Mouse (Mus musculus): ENCODE data around the gene Heg1. TPM values are rescaled to one million over a fixed set of nuclear protein-coding genes. Genes with fewer than 3 reads are reported as not detected.

Heg1 gene
- polyA plus RNA-seq (2014; fragmentation: Nextera tagmentation; extraction: Ambion mirVana), result 14.6 and 17.7 TPM in 2 replicates

DNA sequence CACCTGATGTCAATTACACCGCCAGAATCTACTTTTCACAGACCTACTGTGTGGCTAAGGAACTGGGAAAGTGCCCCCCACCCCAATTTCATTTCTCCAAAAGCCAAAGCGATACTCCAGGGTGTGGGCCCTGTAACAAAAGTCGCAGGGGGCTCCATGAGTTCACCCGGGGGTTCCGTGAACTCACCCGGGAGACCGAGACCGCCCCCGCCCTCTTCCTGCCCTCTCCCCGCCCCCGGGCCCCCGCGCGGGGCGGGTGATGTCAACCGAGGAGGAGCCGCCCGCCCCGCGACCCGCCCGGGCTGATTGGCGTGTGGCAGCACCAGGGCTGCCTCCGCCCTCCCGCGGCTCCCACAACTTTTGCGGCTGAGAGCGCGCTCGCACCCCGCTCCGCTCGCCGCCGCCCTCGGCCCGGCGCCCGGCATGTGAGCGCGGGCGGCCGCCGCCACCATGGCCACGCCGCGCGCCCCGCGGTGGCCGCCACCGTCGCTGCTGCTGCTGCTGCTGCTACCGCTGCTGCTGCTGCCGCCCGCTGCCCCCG is at the start of gene Heg1:
Gene Heg1, plus strand, starts transcription at position 209 of the 541 bp plus-strand sequence.
- 1% methylated on average over 21 of the region's 57 CpGs for WGBS
- peak within 1 kb of the TSS; percentile 91 for H3K4me3 ChIP-seq (ENCODE audit: low read depth, low read length)
- peak within 1 kb of the TSS; percentile 21; the same call in 1 of the 2 replicates for H3K27ac ChIP-seq (ENCODE audit: low read depth, low read length)

DNA sequence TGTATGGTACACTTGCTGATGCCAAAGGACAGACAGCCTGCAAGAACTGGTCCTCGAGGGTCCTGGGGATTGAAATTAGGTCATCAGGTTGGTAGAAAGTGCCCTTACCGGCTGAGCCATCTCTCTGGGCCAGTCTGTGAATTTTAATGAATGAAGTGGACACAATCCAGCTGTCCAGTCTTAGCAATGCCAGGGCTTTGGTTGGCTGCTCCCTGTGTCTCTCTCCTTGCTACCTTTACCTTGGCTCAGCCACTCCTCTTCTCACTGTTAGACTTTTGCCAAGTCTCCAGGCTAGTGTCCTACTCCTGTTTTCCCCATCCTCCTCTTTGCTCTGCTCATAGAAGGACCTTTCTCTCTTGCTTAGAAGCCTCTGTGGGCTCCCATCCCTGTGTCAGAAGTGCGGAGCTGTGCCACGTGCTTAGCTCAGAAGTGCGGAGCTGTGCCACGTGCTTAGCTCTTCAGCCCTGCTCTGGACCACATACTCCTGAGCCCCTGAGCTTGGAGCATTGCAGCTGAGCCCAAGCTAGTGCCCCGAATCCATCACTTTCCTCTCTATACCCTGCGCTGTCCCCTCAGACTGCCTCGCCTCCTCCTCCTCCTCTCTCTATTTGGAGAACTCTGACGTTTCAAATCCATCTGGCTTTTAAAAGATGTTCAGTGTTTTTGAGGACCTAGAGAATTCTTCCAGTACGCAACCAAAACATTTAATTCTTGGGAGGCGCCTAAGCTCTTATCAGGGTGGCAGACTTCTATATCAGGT is 48.2 kb upstream of the Heg1 start:
- no peak overlapping the region for H3K27ac ChIP-seq (ENCODE audit: low read depth, low read length)
- H3K9ac ChIP-seq (ENCODE audit: low read depth, low read length), result no peak overlapping the region
- no peaks in the 10 kb centered on the region for H3K4me1 ChIP-seq (replicated peaks; ENCODE audit: control insufficient read depth, insufficient read depth, low read length)
- H3K4me2 ChIP-seq, result no peak overlapping the region
- DNase-seq (ENCODE audit: low spot score) (no peak), ATAC-seq (replicated peaks; ENCODE audit: low FRiP score) (no peak)
- H3K4me3 ChIP-seq (ENCODE audit: low read depth, low read length), result no peak overlapping the region
- WGBS, result 69% methylated on average over 12 of the region's 12 CpGs
- H3K27me3 ChIP-seq (replicated peaks; ENCODE audit: control insufficient read depth, insufficient read depth, low read length), result no peaks in the 10 kb centered on the region
- H3K9me3 ChIP-seq (ENCODE audit: control insufficient read depth, low read length), result no peaks in the 10 kb centered on the region
- H3K36me3 ChIP-seq (ENCODE audit: control insufficient read depth, insufficient read depth, low read length), result no peaks in the 10 kb centered on the region

More for the DNA sequence above, at the start of gene Heg1:
- peak; percentile 78 for DNase-seq (ENCODE audit: low spot score)
- Histone ChIP-seq H3K4me2 (peak within 1 kb of the TSS; percentile 99), H3K4me1 (replicated peaks; ENCODE audit: control insufficient read depth, insufficient read depth, low read length) (peaks cover 11% of the 10 kb centered on the region), H3K27me3 (replicated peaks; ENCODE audit: control insufficient read depth, insufficient read depth, low read length) (no peaks in the 10 kb centered on the region), H3K9ac (ENCODE audit: low read depth, low read length) (peak within 1 kb of the TSS; percentile 89), H3K9me3 (ENCODE audit: control insufficient read depth, low read length) (no peaks in the 10 kb centered on the region), H3K36me3 (ENCODE audit: control insufficient read depth, insufficient read depth, low read length) (no peaks in the 10 kb centered on the region)
- peak; percentile 88 for ATAC-seq (replicated peaks; ENCODE audit: low FRiP score)

DNA sequence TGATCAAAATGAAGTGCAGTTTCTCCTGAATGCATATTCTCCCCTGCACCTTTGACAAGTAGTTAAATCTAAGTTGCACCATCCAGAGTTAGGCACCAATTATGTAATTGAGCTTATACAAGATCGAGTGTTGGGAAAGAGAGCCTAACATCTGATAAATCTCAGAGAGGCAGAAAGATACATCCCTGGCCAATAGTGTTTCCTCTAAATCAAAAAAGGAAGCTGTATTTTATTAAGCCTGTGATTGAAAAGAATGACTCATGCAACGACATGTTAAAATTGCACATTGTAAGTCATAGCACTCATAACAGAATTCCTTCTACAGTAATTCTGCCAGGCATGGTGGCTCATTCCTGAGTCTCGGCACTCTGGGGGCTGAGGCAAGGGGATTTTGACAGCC is 42.4 kb upstream of the Heg1 start:
- Histone ChIP-seq H3K36me3 (ENCODE audit: control insufficient read depth, insufficient read depth, low read length) (no peaks in the 10 kb centered on the region), H3K9ac (ENCODE audit: low read depth, low read length) (no peak overlapping the region), H3K4me2 (no peak overlapping the region), H3K9me3 (ENCODE audit: control insufficient read depth, low read length) (no peaks in the 10 kb centered on the region), H3K4me1 (replicated peaks; ENCODE audit: control insufficient read depth, insufficient read depth, low read length) (no peaks in the 10 kb centered on the region), H3K4me3 (ENCODE audit: low read depth, low read length) (no peak overlapping the region), H3K27ac (ENCODE audit: low read depth, low read length) (no peak overlapping the region), H3K27me3 (replicated peaks; ENCODE audit: control insufficient read depth, insufficient read depth, low read length) (no peaks in the 10 kb centered on the region)
- ATAC-seq (replicated peaks; ENCODE audit: low FRiP score), result no peak
- DNase-seq (ENCODE audit: low spot score), result no peak
- WGBS, result 64% methylated on average over 3 of the region's 3 CpGs

DNA sequence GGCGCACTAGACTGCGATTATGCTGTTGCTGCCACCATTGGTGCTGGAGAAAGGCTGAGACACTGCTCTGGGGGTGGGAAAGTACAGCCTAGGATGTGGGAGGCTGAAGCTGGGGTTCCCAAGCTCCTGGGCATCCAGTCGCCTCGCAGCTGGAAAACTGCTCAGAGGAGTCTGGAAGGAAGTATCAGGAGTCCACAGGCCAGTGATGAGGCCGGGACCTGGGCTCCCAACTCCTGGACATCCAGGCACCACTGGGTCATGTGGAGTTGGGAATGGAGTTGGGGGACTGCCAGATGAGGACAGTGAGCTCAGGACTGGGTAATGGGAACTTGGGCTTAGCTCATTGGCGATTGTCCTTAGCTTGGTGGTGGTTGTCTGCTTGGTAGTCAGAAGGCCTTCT is 31.1 kb upstream of the Heg1 start:
- DNase-seq (ENCODE audit: low spot score) (no peak), ATAC-seq (replicated peaks; ENCODE audit: low FRiP score) (no peak)
- Histone ChIP-seq H3K27me3 (replicated peaks; ENCODE audit: control insufficient read depth, insufficient read depth, low read length) (no peaks in the 10 kb centered on the region), H3K36me3 (ENCODE audit: control insufficient read depth, insufficient read depth, low read length) (no peaks in the 10 kb centered on the region), H3K27ac (ENCODE audit: low read depth, low read length) (no peak overlapping the region), H3K9ac (ENCODE audit: low read depth, low read length) (no peak overlapping the region), H3K4me2 (no peak overlapping the region), H3K4me1 (replicated peaks; ENCODE audit: control insufficient read depth, insufficient read depth, low read length) (no peaks in the 10 kb centered on the region), H3K4me3 (ENCODE audit: low read depth, low read length) (no peak overlapping the region), H3K9me3 (ENCODE audit: control insufficient read depth, low read length) (0 out of 2 replicates have a peak, but pooled peaks cover 4% of the 10 kb centered on the region)
- 87% methylated on average over 6 of the region's 6 CpGs for WGBS

DNA sequence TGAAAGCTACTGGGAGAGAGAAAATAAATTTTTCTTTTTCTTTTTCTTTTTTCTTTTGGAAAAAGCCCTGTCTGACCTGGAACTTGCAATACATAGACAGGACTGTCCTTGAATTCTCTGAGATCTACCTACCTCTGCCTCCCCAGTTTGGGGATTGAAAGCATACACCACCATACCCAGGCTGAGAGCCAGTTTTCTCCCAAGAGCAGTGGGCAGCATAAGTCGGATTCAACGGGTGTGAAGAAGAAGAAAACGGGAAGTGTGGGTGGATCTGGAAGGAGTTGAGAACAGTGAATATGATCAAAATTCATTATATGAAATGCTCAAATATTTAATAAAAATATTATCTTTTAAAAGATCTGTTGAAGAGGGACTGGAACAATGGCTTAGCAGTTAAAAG is 28.7 kb upstream of the Heg1 start:
- Histone ChIP-seq H3K27ac (ENCODE audit: low read depth, low read length) (no peak overlapping the region), H3K4me2 (no peak overlapping the region), H3K27me3 (replicated peaks; ENCODE audit: control insufficient read depth, insufficient read depth, low read length) (no peaks in the 10 kb centered on the region), H3K9me3 (ENCODE audit: control insufficient read depth, low read length) (0 out of 2 replicates have a peak, but pooled peaks cover 2% of the 10 kb centered on the region), H3K9ac (ENCODE audit: low read depth, low read length) (no peak overlapping the region), H3K36me3 (ENCODE audit: control insufficient read depth, insufficient read depth, low read length) (no peaks in the 10 kb centered on the region), H3K4me3 (ENCODE audit: low read depth, low read length) (no peak overlapping the region), H3K4me1 (replicated peaks; ENCODE audit: control insufficient read depth, insufficient read depth, low read length) (no peaks in the 10 kb centered on the region)
- no peak for ATAC-seq (replicated peaks; ENCODE audit: low FRiP score)
- WGBS, result 91% methylated on average over 3 of the region's 3 CpGs
- DNase-seq (ENCODE audit: low spot score), result no peak

DNA sequence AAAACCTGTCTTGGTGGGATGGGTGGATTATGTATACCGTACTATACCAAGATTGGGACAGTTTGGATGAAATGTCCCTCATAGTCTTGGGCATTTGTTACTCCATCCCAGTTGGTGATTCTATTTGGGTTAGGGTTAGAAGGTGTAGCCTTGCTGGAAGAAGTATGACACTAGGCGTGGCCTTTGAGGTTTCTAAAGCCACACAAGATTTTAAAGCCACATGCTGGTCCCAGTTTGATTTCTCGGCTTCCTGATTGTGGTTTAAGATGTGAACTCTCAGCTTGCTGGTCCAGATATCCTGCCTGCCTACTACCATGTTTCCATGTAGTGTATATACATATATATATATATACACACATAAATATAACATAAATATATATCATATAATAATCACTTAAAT is 27.0 kb upstream of the Heg1 start:
- 53% methylated on average over 3 of the region's 3 CpGs for WGBS
- no peaks in the 10 kb centered on the region for H3K36me3 ChIP-seq (ENCODE audit: control insufficient read depth, insufficient read depth, low read length)
- H3K4me3 ChIP-seq (ENCODE audit: low read depth, low read length), result no peak overlapping the region
- H3K4me1 ChIP-seq (replicated peaks; ENCODE audit: control insufficient read depth, insufficient read depth, low read length), result no peaks in the 10 kb centered on the region
- ATAC-seq (replicated peaks; ENCODE audit: low FRiP score), result no peak
- no peak overlapping the region for H3K9ac ChIP-seq (ENCODE audit: low read depth, low read length)
- no peak overlapping the region for H3K4me2 ChIP-seq
- H3K9me3 ChIP-seq (ENCODE audit: control insufficient read depth, low read length), result no peaks in the 10 kb centered on the region
- H3K27me3 ChIP-seq (replicated peaks; ENCODE audit: control insufficient read depth, insufficient read depth, low read length), result no peaks in the 10 kb centered on the region
- no peak overlapping the region for H3K27ac ChIP-seq (ENCODE audit: low read depth, low read length)
- DNase-seq (ENCODE audit: low spot score), result no peak

DNA sequence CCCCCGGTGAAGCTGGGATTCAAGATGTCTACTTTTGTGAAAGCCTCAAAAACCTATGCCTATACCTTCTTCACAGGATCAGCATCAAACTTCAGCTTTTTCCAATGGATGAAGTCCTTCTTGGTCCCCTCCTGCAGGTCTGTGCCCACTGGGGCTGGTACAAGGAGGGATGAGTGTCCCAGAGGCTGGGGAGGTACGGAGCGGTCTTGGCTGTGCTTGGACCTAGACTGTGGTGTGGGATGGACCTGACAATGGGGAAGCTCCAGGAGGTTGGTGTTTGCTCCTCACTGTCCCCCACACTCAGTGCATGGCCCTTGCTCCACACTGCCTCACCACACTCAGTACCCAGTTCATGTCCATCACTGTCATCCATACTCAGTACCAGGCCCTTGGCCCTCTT is 26.0 kb upstream of the Heg1 start:
- Histone ChIP-seq H3K4me1 (replicated peaks; ENCODE audit: control insufficient read depth, insufficient read depth, low read length) (no peaks in the 10 kb centered on the region), H3K4me2 (no peak overlapping the region), H3K4me3 (ENCODE audit: low read depth, low read length) (no peak overlapping the region), H3K27me3 (replicated peaks; ENCODE audit: control insufficient read depth, insufficient read depth, low read length) (no peaks in the 10 kb centered on the region), H3K9me3 (ENCODE audit: control insufficient read depth, low read length) (no peaks in the 10 kb centered on the region), H3K27ac (ENCODE audit: low read depth, low read length) (no peak overlapping the region), H3K9ac (ENCODE audit: low read depth, low read length) (no peak overlapping the region), H3K36me3 (ENCODE audit: control insufficient read depth, insufficient read depth, low read length) (no peaks in the 10 kb centered on the region)
- DNase-seq (ENCODE audit: low spot score) (no peak), ATAC-seq (replicated peaks; ENCODE audit: low FRiP score) (no peak)
- 96% methylated on average over 3 of the region's 3 CpGs for WGBS

DNA sequence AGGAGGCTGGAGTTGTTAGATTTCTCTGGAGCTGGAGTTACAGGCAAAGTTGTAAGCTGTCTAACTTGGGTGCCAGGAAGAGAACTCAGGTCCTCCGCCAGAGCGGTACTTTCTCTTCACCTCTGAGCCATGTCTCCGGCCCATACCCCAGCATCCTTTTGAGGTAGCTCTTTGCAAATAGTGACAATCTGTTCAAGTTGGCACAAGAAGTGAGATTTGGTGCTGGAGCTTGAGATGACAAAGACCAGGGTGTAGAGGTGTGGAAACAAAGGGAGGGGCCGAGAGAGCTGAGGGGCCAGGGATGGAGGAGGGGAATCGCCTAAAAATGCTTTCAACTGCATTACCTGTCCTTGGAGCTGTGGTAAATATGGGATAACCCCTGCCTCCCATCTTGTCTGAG is 24.6 kb upstream of the Heg1 start:
- Histone ChIP-seq H3K27me3 (replicated peaks; ENCODE audit: control insufficient read depth, insufficient read depth, low read length) (no peaks in the 10 kb centered on the region), H3K4me1 (replicated peaks; ENCODE audit: control insufficient read depth, insufficient read depth, low read length) (no peaks in the 10 kb centered on the region), H3K4me2 (no peak overlapping the region), H3K27ac (ENCODE audit: low read depth, low read length) (no peak overlapping the region), H3K4me3 (ENCODE audit: low read depth, low read length) (no peak overlapping the region), H3K36me3 (ENCODE audit: control insufficient read depth, insufficient read depth, low read length) (no peaks in the 10 kb centered on the region), H3K9ac (ENCODE audit: low read depth, low read length) (no peak overlapping the region), H3K9me3 (ENCODE audit: control insufficient read depth, low read length) (no peaks in the 10 kb centered on the region)
- ATAC-seq (replicated peaks; ENCODE audit: low FRiP score), result no peak
- 84% methylated on average over 5 of the region's 5 CpGs for WGBS
- no peak for DNase-seq (ENCODE audit: low spot score)

DNA sequence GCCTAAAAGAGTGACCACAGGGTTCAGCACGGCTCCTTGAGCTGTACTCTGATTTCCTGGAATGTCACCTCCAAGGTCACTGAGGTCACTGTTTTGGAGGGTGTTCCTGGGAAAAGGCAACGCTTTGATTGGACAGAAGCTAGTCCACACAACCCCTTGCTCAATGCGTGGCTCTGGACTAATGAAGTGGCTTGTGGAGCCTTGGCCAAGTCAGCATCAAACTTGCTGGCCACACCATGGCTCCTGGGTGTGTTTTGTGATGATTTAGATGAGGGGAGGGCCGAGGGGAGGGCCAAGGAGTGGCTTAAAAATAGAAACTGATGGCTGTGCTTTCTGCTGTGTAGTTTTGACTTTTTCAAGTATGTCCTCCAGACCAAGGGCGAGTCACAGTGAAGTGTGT is 24.0 kb upstream of the Heg1 start:
- ATAC-seq (replicated peaks; ENCODE audit: low FRiP score) (no peak), DNase-seq (ENCODE audit: low spot score) (no peak)
- Histone ChIP-seq H3K27me3 (replicated peaks; ENCODE audit: control insufficient read depth, insufficient read depth, low read length) (no peaks in the 10 kb centered on the region), H3K9ac (ENCODE audit: low read depth, low read length) (no peak overlapping the region), H3K4me1 (replicated peaks; ENCODE audit: control insufficient read depth, insufficient read depth, low read length) (no peaks in the 10 kb centered on the region), H3K9me3 (ENCODE audit: control insufficient read depth, low read length) (no peaks in the 10 kb centered on the region), H3K4me2 (no peak overlapping the region), H3K4me3 (ENCODE audit: low read depth, low read length) (no peak overlapping the region), H3K36me3 (ENCODE audit: control insufficient read depth, insufficient read depth, low read length) (no peaks in the 10 kb centered on the region), H3K27ac (ENCODE audit: low read depth, low read length) (no peak overlapping the region)
- 64% methylated on average over 5 of the region's 5 CpGs for WGBS
